Mouse (Mus musculus) kidney, embryonic 14.5 days (tissue): Measurements from ENCODE around the gene Agfg1. TPM values are rescaled to one million over a fixed set of nuclear protein-coding genes. Genes with fewer than 3 reads are reported as not detected.

Experiments
- ATAC-seq: fragments of 200-750 bp; cut with Nextera tagmentation; 2 replicates; pipeline ENCODE4 v1.8.0; 2017; ENCODE audit warnings: moderate number of reproducible peaks, mild to moderate bottlenecking, moderate TSS enrichment, moderate library complexity; ENCODE audit not compliant: low FRiP score, low TSS enrichment
- H3K27ac ChIP-seq: fragments of 300-500 bp; sonication (generic); 2 replicates; pipeline ENCODE4 v1.5.1; 2014; ENCODE audit warnings: low read depth, mild to moderate bottlenecking, low read length, moderate library complexity, mixed read lengths
- H3K27me3 ChIP-seq: fragments of 300-500 bp; sonication (generic); 2 replicates; pipeline ENCODE4 v1.6.1; 2014; ENCODE audit warnings: mild to moderate bottlenecking, low read length; ENCODE audit not compliant: control insufficient read depth, insufficient read depth
- H3K36me3 ChIP-seq: fragments of 300-500 bp; sonication (generic); 2 replicates; pipeline ENCODE4 v1.6.1; 2014; ENCODE audit warnings: low read length, mixed read lengths; ENCODE audit not compliant: control insufficient read depth, insufficient read depth
- H3K4me1 ChIP-seq: fragments of 300-500 bp; sonication (generic); 2 replicates; pipeline ENCODE4 v1.6.1; 2014; ENCODE audit warnings: low read length, mixed read lengths; ENCODE audit not compliant: control insufficient read depth, insufficient read depth
- H3K4me2 ChIP-seq: fragments of 300-500 bp; sonication (generic); replicated peaks from 2 replicates; pipeline ENCODE4 v1.6.1; 2014; ENCODE audit warnings: low read depth, mild to moderate bottlenecking, low read length
- H3K4me3 ChIP-seq: fragments of 300-500 bp; sonication (generic); 2 replicates; pipeline ENCODE4 v1.5.1; 2014; ENCODE audit warnings: mild to moderate bottlenecking, low read length
- H3K9ac ChIP-seq: fragments of 300-500 bp; sonication (generic); 2 replicates; pipeline ENCODE4 v1.6.1; 2014; ENCODE audit warnings: low read depth, mild to moderate bottlenecking, low read length, moderate library complexity
- H3K9me3 ChIP-seq: fragments of 300-500 bp; sonication (generic); 2 replicates; pipeline ENCODE4 v1.6.1; 2016; ENCODE audit warnings: low read length; ENCODE audit not compliant: control insufficient read depth
- WGBS: fragments of 180-500 bp; shearing (Covaris S2); extraction: QIAGEN DNeasy Blood & Tissue Kit; methylation state at CpG from one replicate; pipeline ENCODE4 v1.1.7; 2014; 5-methylcytosine and 5-hydroxymethylcytosine counted together
- polyA plus RNA-seq: library from polyadenylated mRNA; unstranded; fragments of >200 nt; fragmentation: Nextera tagmentation; extraction: Ambion mirVana; gene quantifications from 2 replicates; pipeline ENCODE4 v1.2.1, GENCODE M21; 2014

Gene Agfg1
- polyA plus RNA-seq = 27.9 and 47.8 TPM in 2 replicates

DNA sequence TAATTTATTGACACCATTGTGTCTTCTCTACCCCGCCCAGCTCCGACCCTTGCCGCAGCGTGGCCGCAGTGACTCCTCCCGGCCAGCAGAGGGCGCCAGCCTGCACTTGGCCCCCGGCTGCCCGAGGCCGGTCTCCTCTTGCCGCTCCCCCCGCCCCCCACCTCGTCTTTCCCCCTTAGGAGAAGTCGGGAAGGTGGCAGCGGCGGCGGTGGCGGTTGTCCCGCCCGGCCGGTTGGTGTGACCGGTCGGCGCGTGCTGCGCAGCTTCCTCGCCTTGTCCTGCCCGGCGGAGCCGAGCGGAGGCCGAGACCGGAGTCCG lies at the start of gene Agfg1:
Gene Agfg1 (plus strand): TSS at position 188 of the 318 bp plus-strand sequence.
- Histone ChIP-seq H3K4me1 (peaks cover 4% of the 10 kb centered on the region; the same call in 1 of the 2 replicates), H3K4me3 (peak within 1 kb of the TSS; percentile 100), H3K36me3 (0 out of 2 replicates have a peak, but pooled peaks cover 3% of the 10 kb centered on the region), H3K27me3 (no peaks in the 10 kb centered on the region), H3K27ac (peak within 1 kb of the TSS; percentile 71), H3K9ac (peak within 1 kb of the TSS; percentile 96), H3K9me3 (no peaks in the 10 kb centered on the region), H3K4me2 (peak within 1 kb of the TSS; percentile 63)
- WGBS = under 1% methylated on average over 32 of the region's 34 CpGs
- ATAC-seq = peak; percentile 93

DNA sequence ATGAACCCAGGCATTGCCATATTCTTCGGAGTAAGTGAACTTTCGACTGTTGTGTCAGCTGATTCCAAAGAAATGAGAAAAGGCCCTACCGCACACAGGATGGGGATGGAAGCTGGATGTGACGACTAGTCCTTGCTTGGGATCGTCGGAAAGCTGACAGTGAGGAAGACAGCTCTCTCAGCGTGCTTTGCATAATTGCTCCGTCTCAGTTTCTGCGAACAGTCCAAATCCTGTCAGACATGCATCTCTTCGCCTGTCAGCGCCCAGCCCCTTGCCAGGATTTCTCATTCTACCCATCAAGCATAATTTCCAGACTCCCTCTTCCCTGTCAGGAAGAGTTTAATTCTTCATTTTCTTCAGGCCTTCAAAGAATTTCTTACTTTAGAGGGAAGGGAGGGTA lies 48.2 kb upstream of the Agfg1 start:
- no peak for ATAC-seq
- no peak overlapping the region for H3K4me2 ChIP-seq
- H3K27ac ChIP-seq = no peak overlapping the region
- 87% methylated on average over 11 of the region's 11 CpGs for WGBS
- H3K4me1 ChIP-seq = no peaks in the 10 kb centered on the region; the same call in 1 of the 2 replicates
- H3K36me3 ChIP-seq = no peaks in the 10 kb centered on the region
- H3K27me3 ChIP-seq = no peaks in the 10 kb centered on the region
- no peaks in the 10 kb centered on the region for H3K9me3 ChIP-seq
- H3K9ac ChIP-seq = no peak overlapping the region
- no peak overlapping the region for H3K4me3 ChIP-seq

DNA sequence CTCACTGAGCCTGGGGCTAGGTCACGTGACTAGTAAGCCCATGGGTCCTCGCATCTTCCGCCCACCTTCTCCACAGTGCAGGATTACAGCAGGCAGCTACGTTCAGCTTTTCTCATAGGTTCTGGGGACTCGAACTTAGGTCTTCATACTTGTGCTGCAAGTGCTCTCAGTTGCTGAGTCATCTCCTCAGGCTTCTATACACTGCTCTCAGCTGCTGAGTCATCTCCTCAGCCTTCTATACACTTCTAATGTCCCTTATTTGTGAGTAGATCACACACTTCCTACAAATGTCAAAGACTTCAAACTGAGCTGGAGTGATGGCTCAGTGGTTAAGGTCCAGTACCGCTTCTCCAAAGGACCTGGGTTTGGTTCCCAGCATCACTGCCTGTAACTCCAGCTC lies 47.0 kb upstream of the Agfg1 start:
- no peak overlapping the region for H3K27ac ChIP-seq
- H3K36me3 ChIP-seq = no peaks in the 10 kb centered on the region
- H3K9me3 ChIP-seq = no peaks in the 10 kb centered on the region
- 94% methylated on average over 6 of the region's 6 CpGs for whole genome bisulfite sequencing
- no peak overlapping the region for H3K4me3 ChIP-seq
- no peak for ATAC-seq
- no peaks in the 10 kb centered on the region; the same call in 1 of the 2 replicates for H3K4me1 ChIP-seq
- H3K27me3 ChIP-seq = no peaks in the 10 kb centered on the region
- no peak overlapping the region for H3K9ac ChIP-seq
- no peak overlapping the region for H3K4me2 ChIP-seq

DNA sequence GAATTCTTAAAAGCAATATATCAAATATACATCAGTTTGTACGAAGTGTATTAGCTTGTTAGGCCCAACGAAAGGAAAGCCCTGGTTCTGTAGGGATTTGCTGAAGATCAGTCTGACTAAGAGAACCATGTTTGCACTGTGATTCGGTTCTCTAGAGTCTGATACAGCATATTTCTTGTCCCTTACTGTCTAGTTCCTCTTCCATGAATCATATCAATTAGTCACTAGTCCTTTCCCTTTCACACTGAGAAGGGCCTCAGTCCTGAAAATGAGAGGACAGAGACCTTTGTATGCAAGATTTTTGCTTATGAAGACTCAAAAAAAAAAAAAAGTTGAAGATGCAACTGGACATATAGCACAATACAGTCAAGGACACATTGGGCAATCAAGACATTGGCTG lies 46.2 kb upstream of the Agfg1 start:
- Histone ChIP-seq H3K27ac (no peak overlapping the region), H3K4me2 (no peak overlapping the region), H3K27me3 (no peaks in the 10 kb centered on the region), H3K4me1 (no peaks in the 10 kb centered on the region; the same call in 1 of the 2 replicates), H3K9me3 (no peaks in the 10 kb centered on the region), H3K36me3 (no peaks in the 10 kb centered on the region), H3K4me3 (no peak overlapping the region), H3K9ac (no peak overlapping the region)
- 90% methylated on average over 3 of the region's 3 CpGs for WGBS
- ATAC-seq = no peak

DNA sequence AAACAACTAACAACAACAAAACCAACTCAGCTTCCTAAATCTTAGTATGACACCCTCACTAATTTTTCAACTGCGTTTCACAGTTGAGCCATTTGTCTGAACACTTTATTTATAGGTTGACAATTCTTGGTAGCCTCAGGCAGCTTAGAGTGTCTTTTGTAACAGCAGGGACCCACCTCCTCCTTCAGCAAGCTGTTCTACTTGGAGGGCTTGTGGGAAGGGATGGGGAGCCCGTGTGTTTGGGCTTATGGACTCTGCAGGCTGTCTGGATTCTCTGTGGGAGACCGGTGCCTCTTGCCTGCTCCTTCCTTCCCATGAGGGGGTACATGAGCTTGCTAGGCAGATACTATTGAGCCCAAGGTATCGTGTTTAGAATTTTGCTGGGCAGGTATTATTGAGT lies 45.3 kb upstream of the Agfg1 start:
- whole genome bisulfite sequencing = 69% methylated on average over 4 of the region's 4 CpGs
- ATAC-seq = no peak
- no peaks in the 10 kb centered on the region for H3K27me3 ChIP-seq
- no peak overlapping the region for H3K9ac ChIP-seq
- no peaks in the 10 kb centered on the region; the same call in 1 of the 2 replicates for H3K4me1 ChIP-seq
- no peak overlapping the region for H3K4me3 ChIP-seq
- no peak overlapping the region for H3K27ac ChIP-seq
- no peaks in the 10 kb centered on the region for H3K36me3 ChIP-seq
- H3K4me2 ChIP-seq = no peak overlapping the region
- no peaks in the 10 kb centered on the region for H3K9me3 ChIP-seq

DNA sequence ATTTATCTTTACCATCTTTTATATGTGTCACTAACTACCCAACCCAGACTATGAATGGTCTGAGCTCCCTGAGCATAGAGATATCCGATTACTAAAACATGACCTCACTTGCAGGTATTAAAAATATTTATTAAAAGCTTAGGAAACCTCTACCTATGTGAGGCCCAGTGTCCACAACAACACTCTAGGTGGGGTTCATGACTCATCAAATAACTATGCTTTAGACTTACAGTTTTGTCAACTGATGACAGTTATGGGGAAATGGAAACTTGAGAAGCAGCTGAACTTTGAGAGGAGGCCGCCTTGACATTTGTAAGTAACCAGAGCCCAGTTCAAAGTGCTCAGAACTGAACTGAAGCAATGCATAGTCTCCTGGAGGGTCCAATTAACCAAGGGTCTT lies 44.1 kb upstream of the Agfg1 start:
- no peak overlapping the region for H3K4me3 ChIP-seq
- H3K4me1 ChIP-seq = no peaks in the 10 kb centered on the region; the same call in 1 of the 2 replicates
- ATAC-seq = 0 out of 2 replicates have a peak, but pooled peaks have one; percentile 29
- H3K36me3 ChIP-seq = no peaks in the 10 kb centered on the region
- H3K27ac ChIP-seq = no peak overlapping the region
- H3K27me3 ChIP-seq = no peaks in the 10 kb centered on the region
- 57% methylated on average over 2 of the region's 2 CpGs for WGBS
- no peak overlapping the region for H3K4me2 ChIP-seq
- no peaks in the 10 kb centered on the region for H3K9me3 ChIP-seq
- no peak overlapping the region for H3K9ac ChIP-seq

DNA sequence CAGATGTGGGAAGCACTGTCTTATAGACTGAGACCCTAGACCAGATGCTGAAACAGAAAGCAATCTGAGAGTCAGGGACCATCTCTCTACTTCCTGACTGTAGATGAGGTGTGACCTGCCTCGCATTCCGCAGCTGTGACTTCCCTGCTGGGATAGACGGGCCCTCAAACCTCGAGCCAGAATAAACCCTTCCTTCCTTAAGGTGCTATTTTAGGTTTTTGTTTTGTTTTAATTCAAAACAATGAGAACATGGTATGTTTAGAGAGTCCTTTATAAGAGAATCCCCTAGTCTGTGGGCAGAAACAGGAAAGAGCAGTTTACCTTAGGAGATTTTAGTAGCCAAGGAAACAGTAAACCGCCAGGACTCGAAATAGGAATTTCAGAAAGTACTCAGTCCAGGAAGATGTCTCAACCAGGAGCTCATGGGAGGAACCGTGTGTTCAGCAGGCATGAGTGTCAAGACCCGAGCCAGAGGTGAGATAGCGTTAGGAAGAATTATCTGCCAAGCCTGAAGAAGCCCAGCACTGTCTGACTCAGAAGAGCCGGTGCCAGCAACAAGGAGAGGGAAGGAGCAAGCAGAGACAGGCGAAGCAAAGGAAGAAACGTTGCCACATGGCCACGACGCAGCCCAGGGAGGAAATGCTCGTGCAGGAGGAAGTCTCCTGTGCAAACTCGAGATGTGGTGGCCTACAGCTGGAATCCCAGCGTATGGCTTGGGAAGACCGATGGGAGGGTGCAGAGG lies 43.4 kb upstream of the Agfg1 start:
- WGBS = 61% methylated on average over 18 of the region's 18 CpGs
- Histone ChIP-seq H3K27me3 (no peaks in the 10 kb centered on the region), H3K9ac (no peak overlapping the region), H3K4me2 (no peak overlapping the region), H3K9me3 (no peaks in the 10 kb centered on the region), H3K4me3 (no peak overlapping the region), H3K36me3 (no peaks in the 10 kb centered on the region), H3K4me1 (no peaks in the 10 kb centered on the region; the same call in 1 of the 2 replicates), H3K27ac (peak overlapping the region; percentile 26; the same call in 1 of the 2 replicates)
- peak; percentile 50 for ATAC-seq

DNA sequence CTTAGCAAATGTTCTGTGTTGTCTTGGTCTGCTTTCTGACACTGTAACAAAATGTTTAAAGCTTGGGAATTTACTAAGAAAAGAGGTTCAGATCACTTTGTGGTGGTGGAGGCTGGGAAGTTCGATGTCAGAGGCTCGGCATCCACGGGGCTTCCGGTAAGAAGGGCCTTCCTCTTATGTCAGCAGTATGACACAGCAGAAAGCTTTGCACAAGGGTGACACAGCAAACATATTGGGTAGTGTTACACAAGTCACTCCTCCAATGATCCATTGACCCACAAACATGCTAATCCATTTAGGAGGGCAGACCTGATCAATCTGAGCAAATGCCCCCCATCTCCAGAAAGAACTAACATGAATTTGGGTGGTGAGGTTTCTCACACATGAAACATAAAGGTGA lies 42.2 kb upstream of the Agfg1 start:
- no peaks in the 10 kb centered on the region for H3K9me3 ChIP-seq
- WGBS = 87% methylated on average over 4 of the region's 4 CpGs
- ATAC-seq = no peak

DNA sequence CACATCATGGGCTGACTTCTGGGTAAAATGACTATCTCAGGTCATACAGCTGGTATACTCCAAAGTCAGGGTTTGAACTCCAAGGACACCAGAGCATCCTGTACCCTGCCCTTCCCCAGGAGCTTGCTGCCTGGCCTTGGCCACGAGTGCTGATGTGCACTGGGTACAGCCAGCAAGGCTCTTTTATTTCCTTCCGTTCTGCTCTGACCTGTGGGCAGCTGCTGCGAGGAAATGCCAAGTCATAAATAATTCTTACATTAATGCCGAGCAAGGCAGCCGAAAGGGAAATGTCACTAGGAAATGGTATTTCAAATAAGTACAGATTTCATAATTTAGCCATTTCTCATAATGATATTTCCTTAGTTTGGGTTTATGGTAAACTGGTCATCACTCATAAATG lies 41.0 kb upstream of the Agfg1 start:
- 28% methylated on average over 5 of the region's 5 CpGs for WGBS
- Histone ChIP-seq H3K4me3 (no peak overlapping the region), H3K27ac (no peak overlapping the region), H3K4me2 (no peak overlapping the region), H3K4me1 (no peaks in the 10 kb centered on the region; the same call in 1 of the 2 replicates), H3K9ac (no peak overlapping the region), H3K36me3 (no peaks in the 10 kb centered on the region), H3K9me3 (no peaks in the 10 kb centered on the region), H3K27me3 (no peaks in the 10 kb centered on the region)
- no peak for ATAC-seq

More for the DNA sequence above, 42.2 kb upstream of the Agfg1 start:
- no peak overlapping the region for H3K27ac ChIP-seq
- no peaks in the 10 kb centered on the region; the same call in 1 of the 2 replicates for H3K4me1 ChIP-seq
- H3K36me3 ChIP-seq = no peaks in the 10 kb centered on the region
- H3K4me2 ChIP-seq = no peak overlapping the region
- H3K27me3 ChIP-seq = no peaks in the 10 kb centered on the region
- no peak overlapping the region for H3K9ac ChIP-seq
- H3K4me3 ChIP-seq = no peak overlapping the region
